Mouse (Mus musculus) G1E (cell line): Measurements from ENCODE around the gene Gm49369. TPM values are rescaled to one million over a fixed set of nuclear protein-coding genes. Genes with fewer than 3 reads are reported as not detected.
"Not testable (repeated sequence)": the region's sequence is repeated elsewhere in the genome, so short reads cannot be mapped to it uniquely, and the experiment has no call there.

ENCODE experiments used
- ATAC-seq: 2 replicates; pipeline ENCODE4 v1.8.0; 2016; ENCODE audit warnings: mild to moderate bottlenecking; ENCODE audit not compliant: insufficient number of reproducible peaks, poor library complexity, low FRiP score, severe bottlenecking; ENCODE audit errors: extremely low read depth
- DNase-seq: peaks from one replicate; pipeline ENCODE4 v3.0.0; 2012; ENCODE audit warnings: low spot score
- H3K27me3 ChIP-seq: 2 replicates; pipeline ENCODE4 v1.6.1; 2012; ENCODE audit warnings: mild to moderate bottlenecking, low read length, inconsistent platforms; ENCODE audit not compliant: insufficient read depth
- H3K36me3 ChIP-seq: replicated peaks from 2 replicates; pipeline ENCODE3; 2012; ENCODE audit warnings: mild to moderate bottlenecking, inconsistent platforms
- H3K4me1 ChIP-seq: 2 replicates; pipeline ENCODE4 v1.6.1; 2012; ENCODE audit warnings: low read depth, low read length, inconsistent platforms, mixed read lengths; ENCODE audit not compliant: insufficient read depth
- H3K4me3 ChIP-seq: 2 replicates; pipeline ENCODE4 v1.5.1; 2012; ENCODE audit warnings: low read depth, mild to moderate bottlenecking, inconsistent platforms, low read length, moderate library complexity, mixed read lengths
- H3K9me3 ChIP-seq: replicated peaks from 2 replicates; pipeline ENCODE4 v1.6.1; 2012; ENCODE audit warnings: inconsistent platforms
- CTCF ChIP-seq: IDR thresholded peaks from 2 replicates; pipeline ENCODE4 v1.5.1; 2012; ENCODE audit warnings: low read depth, low read length, inconsistent platforms, mixed read lengths
- GATA1 ChIP-seq: IDR thresholded peaks from 2 replicates; pipeline ENCODE4 v1.6.1; 2012; ENCODE audit warnings: borderline replicate concordance, low read length, inconsistent platforms, mixed read lengths
- GATA2 ChIP-seq: IDR thresholded peaks from 2 replicates; pipeline ENCODE4 v1.6.1; 2012; ENCODE audit warnings: low read depth, low read length, inconsistent platforms, borderline replicate concordance
- POLR2AphosphoS5 ChIP-seq: IDR thresholded peaks from 2 replicates; pipeline ENCODE4 v1.6.1; 2012; ENCODE audit warnings: low read depth, low read length, inconsistent platforms; ENCODE audit not compliant: insufficient replicate concordance
- TAL1 ChIP-seq: conservative IDR thresholded peaks from 2 replicates; pipeline ENCODE4 v1.6.1; 2012; ENCODE audit warnings: low read depth, low read length, inconsistent platforms, mixed read lengths
- polyA plus RNA-seq: library from polyadenylated mRNA; stranded (reverse); fragments of >175 nt; gene quantifications from 2 replicates; pipeline ENCODE4 v1.2.3, GENCODE M21; 2012
- total RNA-seq, 2 experiments: library from RNA; stranded (forward) in 1 of 2; stranded (reverse) in 1 of 2; fragments of 200-1000 nt in 1 of 2; fragments of >200 nt in 1 of 2; fragmentation: Nextera tagmentation in 1 of 2; gene quantifications; 2 replicates each; pipeline ENCODE4 v1.2.3; 2014 to 2017

Gene Gm49369
- total and polyA plus RNA-seq, 3 experiments = 43.6 to 246 TPM; not detected in 1

DNA sequence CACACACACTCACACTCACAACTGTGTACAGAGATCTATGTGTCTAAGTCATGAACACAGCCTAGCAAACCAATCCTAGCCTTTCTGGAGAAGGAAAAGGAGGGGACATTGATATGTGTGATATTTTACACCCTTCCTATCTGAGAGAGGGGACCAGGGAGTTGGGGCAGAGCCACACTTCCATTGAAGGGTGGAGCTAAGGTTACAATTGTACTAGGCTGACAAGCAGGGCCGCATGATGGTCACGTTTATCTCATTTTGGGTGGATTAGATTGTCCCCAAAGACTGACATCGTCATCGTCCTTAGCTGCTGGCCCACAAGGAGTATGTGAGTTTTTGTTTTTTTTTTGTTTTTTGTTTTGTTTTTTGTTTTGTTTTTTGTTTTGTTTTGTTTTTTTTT, 51.2 kb downstream of the Gm49369 start:
- no peaks in the 10 kb centered on the region for H3K36me3 ChIP-seq
- H3K9me3 ChIP-seq = no peaks in the 10 kb centered on the region
- no peak for TF ChIP-seq TAL1
- TF ChIP-seq POLR2AphosphoS5 = no peak
- TF ChIP-seq GATA1 = no peak
- no peak for TF ChIP-seq GATA2
- TF ChIP-seq CTCF = no peak
- H3K4me1 ChIP-seq = peaks cover 31% of the 10 kb centered on the region
- no peak overlapping the region for H3K4me3 ChIP-seq
- no peak for DNase-seq
- H3K27me3 ChIP-seq = peaks cover 55% of the 10 kb centered on the region
- ATAC-seq = no peak

DNA sequence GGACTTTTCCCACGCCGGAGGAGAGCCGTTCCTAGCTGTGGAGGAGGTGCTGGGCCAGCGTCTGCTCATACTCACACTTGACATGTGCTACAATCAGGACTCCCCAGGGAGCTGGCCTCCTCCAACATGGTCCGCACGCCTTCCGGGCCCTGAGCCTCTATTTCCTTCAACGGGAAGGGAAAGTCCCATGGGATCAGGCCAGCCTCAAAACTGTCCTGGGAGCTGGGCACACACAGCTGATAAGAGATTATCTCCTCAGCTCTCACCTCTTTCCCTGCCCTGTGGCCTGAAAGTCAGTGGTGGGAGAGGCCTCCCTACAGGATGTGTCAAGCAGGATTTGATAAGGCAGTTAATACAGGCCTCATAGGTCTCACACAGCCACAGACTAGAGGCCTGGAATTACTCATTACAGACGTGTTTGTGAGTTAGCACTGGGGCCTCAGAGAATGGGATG, 52.2 kb downstream of the Gm49369 start:
- peaks cover 58% of the 10 kb centered on the region for H3K27me3 ChIP-seq
- no peak overlapping the region for H3K4me3 ChIP-seq
- ATAC-seq = no peak
- TF ChIP-seq GATA1 (no peak), GATA2 (no peak), CTCF (no peak), TAL1 (no peak)
- peaks cover 28% of the 10 kb centered on the region for H3K4me1 ChIP-seq
- no peak for DNase-seq
- H3K36me3 ChIP-seq = no peaks in the 10 kb centered on the region
- H3K9me3 ChIP-seq = no peaks in the 10 kb centered on the region

GRCm38 (mm10) chr7:142328507-142328906, 54.0 kb downstream of the Gm49369 start:
- TF ChIP-seq GATA2 (no peak), TAL1 (no peak)
- peaks cover 18% of the 10 kb centered on the region for H3K4me1 ChIP-seq
- H3K36me3 ChIP-seq = no peaks in the 10 kb centered on the region
- no peaks in the 10 kb centered on the region for H3K9me3 ChIP-seq
- no peak overlapping the region for H3K4me3 ChIP-seq
- DNase-seq = no peak
- peaks cover 62% of the 10 kb centered on the region for H3K27me3 ChIP-seq
- no peak for ATAC-seq

- H3K36me3 ChIP-seq = no peaks in the 10 kb centered on the region
- DNase-seq = no peak
- TF ChIP-seq POLR2AphosphoS5 (no peak), GATA2 (no peak), CTCF (no peak), GATA1 (no peak), TAL1 (no peak)
- peaks cover 56% of the 10 kb centered on the region for H3K27me3 ChIP-seq
- no peaks in the 10 kb centered on the region for H3K9me3 ChIP-seq
- H3K4me1 ChIP-seq = peaks cover 15% of the 10 kb centered on the region
- no peak for ATAC-seq
- H3K4me3 ChIP-seq = no peak overlapping the region
Observed at GRCm38 (mm10) chr7:142326714-142327445, 55.6 kb downstream of the Gm49369 start.

- no peaks in the 10 kb centered on the region for H3K9me3 ChIP-seq
- 0 out of 2 replicates have a peak, but pooled peaks cover 2% of the 10 kb centered on the region for H3K4me1 ChIP-seq
- no peaks in the 10 kb centered on the region for H3K36me3 ChIP-seq
- no peak for ATAC-seq
- H3K4me3 ChIP-seq = no peak overlapping the region
- H3K27me3 ChIP-seq = peaks cover 48% of the 10 kb centered on the region
- DNase-seq = no peak
- TF ChIP-seq CTCF (no peak), GATA2 (no peak), GATA1 (no peak), POLR2AphosphoS5 (no peak), TAL1 (no peak)
Observed at GRCm38 (mm10) chr7:142323396-142324117, 58.9 kb downstream of the Gm49369 start.

DNA sequence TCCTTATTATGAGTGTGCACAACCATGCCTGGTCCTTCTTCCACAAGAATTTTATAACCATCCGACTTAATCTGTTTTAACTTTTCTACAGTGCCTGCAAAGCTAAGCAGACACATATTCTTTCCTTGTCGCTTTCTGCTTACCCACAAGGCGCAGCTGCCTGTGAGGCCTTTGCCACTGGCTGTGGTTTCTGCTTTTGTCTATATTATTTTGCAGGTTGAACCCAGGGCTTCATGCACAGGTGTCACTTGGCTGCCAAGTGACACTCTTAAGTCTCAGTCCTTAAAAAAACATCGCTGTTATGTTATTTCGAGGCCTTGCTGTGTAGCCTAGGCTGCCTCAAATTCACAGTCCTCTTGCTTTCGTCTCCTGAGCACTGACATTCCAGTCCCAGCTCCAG, 59.8 kb downstream of the Gm49369 start:
- TF ChIP-seq POLR2AphosphoS5 = no peak
- no peak for TF ChIP-seq GATA2
- TF ChIP-seq CTCF = no peak
- no peak for TF ChIP-seq GATA1
- no peak overlapping the region for H3K4me3 ChIP-seq
- ATAC-seq (no peak), DNase-seq (no peak)
- H3K36me3 ChIP-seq = no peaks in the 10 kb centered on the region
- no peaks in the 10 kb centered on the region for H3K4me1 ChIP-seq
- H3K9me3 ChIP-seq = no peaks in the 10 kb centered on the region
- peaks cover 43% of the 10 kb centered on the region for H3K27me3 ChIP-seq

GRCm38 (mm10) chr7:142321637-142322306, 60.7 kb downstream of the Gm49369 start:
- H3K27me3 ChIP-seq = peaks cover 40% of the 10 kb centered on the region
- H3K4me1 ChIP-seq = not testable (repeated sequence)

More at GRCm38 (mm10) chr7:142321637-142322306, 60.7 kb downstream of the Gm49369 start:
- H3K4me3 ChIP-seq, ATAC-seq, H3K9me3 ChIP-seq, DNase-seq, H3K36me3 ChIP-seq: not testable (repeated sequence)
